Mouse (Mus musculus) splenic B cell, adult 2 months (primary cell): Measurements from ENCODE around the gene Tesmin.

Source experiments
- DNase-seq: peaks from one replicate; pipeline ENCODE4 v3.0.0-alpha.2; 2011; ENCODE audit warnings: low read depth, low spot score
- H3K27me3 ChIP-seq: 2 replicates; pipeline ENCODE4 v1.6.1; 2012; ENCODE audit warnings: mild to moderate bottlenecking, low read length, moderate library complexity, mixed read lengths; ENCODE audit not compliant: control insufficient read depth, poor library complexity, insufficient read depth, severe bottlenecking
- H3K36me3 ChIP-seq: 2 replicates; pipeline ENCODE4 v1.6.1; 2012; ENCODE audit warnings: mild to moderate bottlenecking, low read length, moderate library complexity, mixed read lengths; ENCODE audit not compliant: control insufficient read depth, poor library complexity, insufficient read depth, severe bottlenecking

Tesmin gene

GRCm38 (mm10) chr19:3388629-3389057, at the start of gene Tesmin:
Tesmin (plus strand) TSS chr19:3388857.
- peak; percentile 91 for DNase-seq
- no peaks in the 10 kb centered on the region for H3K27me3 ChIP-seq
- H3K36me3 ChIP-seq, result 0 out of 2 replicates have a peak, but pooled peaks cover 2% of the 10 kb centered on the region

DNA sequence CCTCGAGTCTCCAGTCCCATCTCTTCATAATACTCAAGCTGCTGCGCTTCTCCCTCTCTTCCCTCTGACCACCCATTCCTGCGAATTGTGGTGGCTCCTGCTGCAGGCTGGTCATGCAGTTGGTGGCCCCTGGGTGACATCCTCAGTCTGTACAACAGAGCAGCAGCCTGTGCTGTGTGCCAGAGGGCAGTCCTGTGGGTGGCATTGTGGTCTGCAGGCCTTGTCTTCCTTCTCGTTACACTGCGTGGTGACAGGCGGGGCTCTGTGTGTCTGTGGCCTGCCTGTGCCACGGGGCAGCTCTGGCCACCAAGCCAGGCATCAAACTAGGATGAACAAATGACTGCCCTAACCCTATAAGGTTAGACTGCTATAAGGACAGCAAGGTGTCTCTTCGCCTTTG, 49.5 kb upstream of the Tesmin start:
- no peaks in the 10 kb centered on the region for H3K36me3 ChIP-seq
- no peak for DNase-seq

GRCm38 (mm10) chr19:3341021-3341420, 47.6 kb upstream of the Tesmin start:
- no peaks in the 10 kb centered on the region for H3K27me3 ChIP-seq
- DNase-seq, result no peak
- H3K36me3 ChIP-seq, result no peaks in the 10 kb centered on the region

More for the DNA sequence above, 49.5 kb upstream of the Tesmin start:
- no peaks in the 10 kb centered on the region for H3K27me3 ChIP-seq

DNA sequence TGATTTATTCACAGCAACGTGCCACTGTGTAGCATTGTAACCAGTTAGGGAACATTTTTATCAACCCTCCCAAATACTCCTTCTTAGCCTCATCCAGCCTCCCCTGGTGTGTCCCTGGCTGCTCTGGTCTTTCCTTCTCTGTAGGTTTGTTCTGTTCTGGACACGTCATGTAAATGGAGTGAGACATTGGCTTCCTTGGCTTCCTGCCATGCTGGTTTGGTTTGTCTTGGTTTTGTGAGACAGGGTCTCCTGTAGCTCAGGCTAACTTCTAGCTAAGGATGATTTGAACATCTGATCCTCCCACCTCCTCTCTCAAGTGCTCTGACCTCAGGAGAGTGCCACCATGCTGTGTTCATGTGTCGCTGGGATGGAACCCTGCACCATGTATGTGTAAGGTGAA, 44.7 kb upstream of the Tesmin start:
- no peak for DNase-seq
- Histone ChIP-seq H3K27me3 (no peaks in the 10 kb centered on the region), H3K36me3 (no peaks in the 10 kb centered on the region)

DNA sequence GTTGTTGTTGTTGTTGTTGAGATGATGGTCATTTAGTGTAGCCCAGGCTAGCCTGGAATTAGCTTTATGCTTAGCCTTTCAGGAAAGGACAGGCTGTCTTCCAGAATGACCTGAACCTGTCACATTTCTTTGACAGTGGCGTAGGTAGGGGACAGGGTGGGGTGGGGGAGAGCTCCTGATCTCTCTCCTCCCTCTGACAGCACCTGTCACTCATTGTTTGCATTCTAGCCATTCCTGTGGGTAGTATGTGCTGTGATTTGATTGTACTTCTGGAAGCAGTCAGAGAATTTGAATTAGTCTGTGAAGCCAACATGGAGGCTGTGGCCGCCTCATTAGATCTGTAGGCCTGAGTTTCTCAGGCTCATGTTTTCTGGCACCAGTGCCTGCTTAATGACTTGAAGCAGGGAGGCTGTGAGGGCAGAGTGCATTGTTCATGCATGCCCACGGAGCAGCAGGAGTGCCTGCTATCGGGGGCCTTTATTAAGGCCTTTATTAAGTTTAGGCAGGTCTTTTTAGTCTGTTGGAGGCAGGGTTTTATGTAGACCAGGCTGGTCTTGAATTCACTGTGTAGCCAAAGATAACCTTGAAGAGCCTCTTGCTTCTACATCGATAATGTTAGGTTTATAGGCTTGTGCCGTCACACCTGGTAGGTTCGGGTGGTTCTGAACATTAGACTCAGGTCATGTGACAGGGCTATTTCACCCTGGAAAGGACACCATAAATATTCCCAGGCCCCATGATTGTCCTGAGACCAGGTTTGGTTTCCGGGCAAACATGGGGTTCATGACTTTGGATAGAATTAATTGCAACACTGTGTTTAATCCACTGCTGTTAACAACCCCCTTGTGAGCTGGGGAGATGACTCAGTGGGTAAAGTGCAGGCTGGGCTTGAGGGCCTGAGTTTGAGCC, 43.8 kb upstream of the Tesmin start:
- Histone ChIP-seq H3K36me3 (no peaks in the 10 kb centered on the region; the same call in 1 of the 2 replicates), H3K27me3 (no peaks in the 10 kb centered on the region)
- no peak for DNase-seq

DNA sequence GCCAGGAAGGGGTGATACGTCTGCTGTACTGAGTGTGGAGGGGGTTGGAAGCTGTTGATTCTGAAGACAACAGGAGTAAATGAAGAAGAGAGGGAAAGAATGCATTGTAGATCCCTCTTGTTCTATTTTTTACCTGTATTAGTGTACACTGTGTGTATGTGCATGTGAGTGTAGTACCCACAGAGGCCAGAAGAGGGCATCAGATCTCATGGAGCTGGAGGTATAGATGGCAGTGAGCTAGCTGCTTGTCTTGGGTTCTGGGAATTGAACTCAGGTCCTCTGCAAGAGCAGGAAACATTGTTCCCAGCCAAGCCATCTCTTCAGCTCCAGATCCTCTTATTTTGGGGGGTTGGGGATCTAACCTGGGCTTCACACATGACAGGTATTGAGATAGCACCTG, 40.9 kb upstream of the Tesmin start:
- H3K27me3 ChIP-seq, result no peaks in the 10 kb centered on the region
- peaks cover 2% of the 10 kb centered on the region for H3K36me3 ChIP-seq
- peak; percentile 54 for DNase-seq

- Histone ChIP-seq H3K36me3 (peaks cover 5% of the 10 kb centered on the region), H3K27me3 (no peaks in the 10 kb centered on the region)
- DNase-seq, result no peak
These were observed 35.1 kb upstream of the Tesmin start for GRCm38 (mm10) chr19:3353415-3354111.

DNA sequence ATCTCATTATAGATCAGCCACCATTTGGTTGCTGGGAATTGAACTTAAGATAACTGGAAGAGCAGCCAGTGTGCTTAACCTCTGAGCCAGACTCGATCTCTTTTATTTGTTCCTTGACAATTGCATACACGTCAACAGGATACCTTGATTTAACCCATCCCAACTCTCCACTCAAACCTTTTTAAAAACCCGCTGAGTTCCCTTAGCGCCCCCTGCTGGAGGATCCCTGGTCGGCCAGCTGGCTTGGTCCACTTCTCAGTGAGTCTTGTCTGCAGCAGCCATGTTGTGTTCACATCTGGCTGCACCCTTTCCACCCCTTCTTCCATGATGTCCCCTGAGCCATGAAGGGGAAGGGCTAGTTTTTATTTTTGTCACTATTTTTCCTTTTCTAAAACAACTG, 33.6 kb upstream of the Tesmin start:
- no peaks in the 10 kb centered on the region for H3K27me3 ChIP-seq
- peaks cover 8% of the 10 kb centered on the region for H3K36me3 ChIP-seq
- DNase-seq, result peak; percentile 44

DNA sequence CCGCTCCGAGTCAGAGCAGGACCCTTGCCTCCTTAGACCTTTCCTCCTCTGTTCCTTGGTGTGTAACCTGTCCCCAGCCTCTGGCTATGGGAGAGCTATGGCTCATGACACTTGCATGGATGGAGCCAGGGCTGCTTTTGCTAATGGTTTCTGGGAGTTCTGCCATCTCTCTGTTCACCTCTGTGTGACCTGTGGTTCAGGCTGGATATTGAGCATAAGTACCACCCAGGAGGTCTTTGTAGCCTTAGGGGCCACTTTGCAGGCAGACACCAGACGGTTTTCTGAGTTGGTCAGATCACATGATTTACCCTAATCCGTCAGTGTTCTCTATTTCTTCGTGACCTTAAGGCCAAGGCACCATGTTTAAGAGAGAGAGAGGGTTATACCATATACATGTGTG, 32.1 kb upstream of the Tesmin start:
- H3K27me3 ChIP-seq, result no peaks in the 10 kb centered on the region
- no peak for DNase-seq
- H3K36me3 ChIP-seq, result peaks cover 8% of the 10 kb centered on the region

GRCm38 (mm10) chr19:3357620-3358019, 31.0 kb upstream of the Tesmin start:
- no peak for DNase-seq
- Histone ChIP-seq H3K27me3 (no peaks in the 10 kb centered on the region), H3K36me3 (peaks cover 6% of the 10 kb centered on the region)

GRCm38 (mm10) chr19:3359841-3360588, 28.6 kb upstream of the Tesmin start:
- peak; percentile 15 for DNase-seq
- Histone ChIP-seq H3K27me3 (no peaks in the 10 kb centered on the region), H3K36me3 (peaks cover 13% of the 10 kb centered on the region)

DNA sequence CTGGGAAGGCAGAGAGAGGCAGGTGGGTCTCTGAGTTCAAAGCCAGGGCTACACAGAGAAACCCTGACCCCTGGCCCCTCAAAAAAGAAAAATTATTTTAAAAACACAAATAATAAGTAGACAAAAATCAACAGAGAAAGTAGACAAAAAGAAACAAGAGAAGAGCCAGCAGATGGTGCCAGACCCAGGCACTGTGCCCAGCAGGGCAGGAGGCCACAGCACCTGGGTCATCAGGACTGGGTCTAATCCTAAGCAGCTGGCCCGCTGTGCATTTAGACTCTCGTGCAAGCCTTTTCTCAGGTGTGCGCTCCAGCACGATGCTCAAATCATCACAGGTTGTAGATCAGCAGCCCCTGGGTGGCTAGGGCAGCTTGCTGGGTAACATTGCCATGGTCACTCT, 25.1 kb upstream of the Tesmin start:
- no peaks in the 10 kb centered on the region for H3K27me3 ChIP-seq
- peaks cover 17% of the 10 kb centered on the region for H3K36me3 ChIP-seq
- DNase-seq, result no peak

GRCm38 (mm10) chr19:3365089-3365488, 23.6 kb upstream of the Tesmin start:
- no peak for DNase-seq
- Histone ChIP-seq H3K36me3 (peaks cover 14% of the 10 kb centered on the region), H3K27me3 (no peaks in the 10 kb centered on the region)

- H3K36me3 ChIP-seq, result peaks cover 17% of the 10 kb centered on the region
- no peak for DNase-seq
- H3K27me3 ChIP-seq, result no peaks in the 10 kb centered on the region
These were observed 20.4 kb upstream of the Tesmin start for GRCm38 (mm10) chr19:3368276-3368675.

GRCm38 (mm10) chr19:3373380-3373779, 15.3 kb upstream of the Tesmin start:
- H3K27me3 ChIP-seq, result no peaks in the 10 kb centered on the region
- DNase-seq, result no peak
- peaks cover 8% of the 10 kb centered on the region for H3K36me3 ChIP-seq
